Mouse (Mus musculus) gastrocnemius, postnatal 36 days (tissue): ENCODE data around the gene 4430402I18Rik. TPM values are rescaled to one million over a fixed set of nuclear protein-coding genes. Genes with fewer than 3 reads are reported as not detected.

ENCODE experiments used
- DNase-seq, 2 experiments: peaks; one replicate each; pipeline ENCODE4 v3.0.0; 2022
- intact Hi-C: fragments of 180-260 bp; cut with DNase I; formaldehyde crosslinking; loops from one replicate; pipeline ENCODE4 v1.15.1; 2025
- total RNA-seq, 2 experiments: library from RNA; stranded (reverse); gene quantifications; 2 replicates each; pipeline ENCODE4 v1.2.3; 2021

The 4430402I18Rik gene
- total RNA-seq, 2 experiments from 2014 or later, result 0.54 to 0.87 TPM

- no peak for DNase-seq
- intact Hi-C loops, result no loop called here
Observed at GRCm38 (mm10) chr19:28970251-28970650, 2.7 kb upstream of the 4430402I18Rik start.

GRCm38 (mm10) chr19:28969231-28969630 is 1.6 kb upstream of the 4430402I18Rik start:
- no peak for DNase-seq
- intact Hi-C loops, result no loop called here

- no peak for DNase-seq
- intact Hi-C loops, result no loop called here
Observed at GRCm38 (mm10) chr19:28968178-28968577, 578 bp upstream of the 4430402I18Rik start.

- intact Hi-C loops, result no loop called here
Observed at GRCm38 (mm10) chr19:28964552-28964903, 3.1 kb downstream of the 4430402I18Rik start.

GRCm38 (mm10) chr19:28963842-28964551 is 3.6 kb downstream of the 4430402I18Rik start, which contains the start of gene Plpp6:
Plpp6 (plus strand) TSS chr19:28963953.
- intact Hi-C loops, result no loop called here
- DNase-seq, result peak; percentile 66

More at GRCm38 (mm10) chr19:28964552-28964903, 3.1 kb downstream of the 4430402I18Rik start:
- DNase-seq, result no peak

- DNase-seq, result no peak
- intact Hi-C loops, result no loop called here
Observed at GRCm38 (mm10) chr19:28963513-28963841, 4.1 kb downstream of the 4430402I18Rik start.

- DNase-seq, result no peak
- intact Hi-C loops, result no loop called here
Observed at GRCm38 (mm10) chr19:28963113-28963512, 4.5 kb downstream of the 4430402I18Rik start.

GRCm38 (mm10) chr19:28951251-28951650 is 16.3 kb downstream of the 4430402I18Rik start:
- intact Hi-C loops, result no loop called here
- no peak for DNase-seq

- DNase-seq, result no peak
Observed at GRCm38 (mm10) chr19:28947311-28947710, 20.3 kb downstream of the 4430402I18Rik start.

GRCm38 (mm10) chr19:28946782-28947181 is 20.8 kb downstream of the 4430402I18Rik start:
- intact Hi-C loops, result no loop called here
- DNase-seq, result no peak

More at GRCm38 (mm10) chr19:28947311-28947710, 20.3 kb downstream of the 4430402I18Rik start:
- intact Hi-C loops, result no loop called here

- DNase-seq, result no peak
- intact Hi-C loops, result no loop called here
Observed at GRCm38 (mm10) chr19:28941271-28941670, 26.3 kb downstream of the 4430402I18Rik start.

- DNase-seq, result no peak
- intact Hi-C loops, result no loop called here
Observed at GRCm38 (mm10) chr19:28940135-28940874, 27.3 kb downstream of the 4430402I18Rik start.

GRCm38 (mm10) chr19:28934897-28935296 is 32.7 kb downstream of the 4430402I18Rik start:
- no peak for DNase-seq
- intact Hi-C loops, result no loop called here

GRCm38 (mm10) chr19:28929034-28929433 is 38.6 kb downstream of the 4430402I18Rik start:
- no peak for DNase-seq
- intact Hi-C loops, result no loop called here

- intact Hi-C loops, result no loop called here
- DNase-seq, result no peak
Observed at GRCm38 (mm10) chr19:28927396-28927795, 40.2 kb downstream of the 4430402I18Rik start.

- DNase-seq, result no peak
- intact Hi-C loops, result no loop called here
Observed at GRCm38 (mm10) chr19:28926366-28926765, 41.2 kb downstream of the 4430402I18Rik start.

GRCm38 (mm10) chr19:28917839-28918238 is 49.8 kb downstream of the 4430402I18Rik start:
- DNase-seq, result no peak

GRCm38 (mm10) chr19:28916492-28916891 is 51.1 kb downstream of the 4430402I18Rik start:
- intact Hi-C loops, result no loop called here
- no peak for DNase-seq

More at GRCm38 (mm10) chr19:28917839-28918238, 49.8 kb downstream of the 4430402I18Rik start:
- intact Hi-C loops, result no loop called here

GRCm38 (mm10) chr19:28915602-28916250 is 51.9 kb downstream of the 4430402I18Rik start:
- no peak for DNase-seq
- intact Hi-C loops, result no loop called here

GRCm38 (mm10) chr19:28914598-28914997 is 53.0 kb downstream of the 4430402I18Rik start:
- intact Hi-C loops, result no loop called here
- no peak for DNase-seq

- intact Hi-C loops, result no loop called here
- DNase-seq, result no peak
Observed at GRCm38 (mm10) chr19:28908693-28909092, 58.9 kb downstream of the 4430402I18Rik start.
